Mouse (Mus musculus) liver, postnatal 0 days (tissue): ENCODE measurements around the gene Mpp2.

Experiments used
- CTCF ChIP-seq: sonication (generic); IDR thresholded peaks from 2 replicates; pipeline ENCODE4 v1.5.1; 2016; ENCODE audit warnings: antibody characterized with exemption, low read depth
- EP300 ChIP-seq: IDR thresholded peaks from 2 replicates; pipeline ENCODE4 v1.6.1; 2016; ENCODE audit warnings: antibody characterized with exemption, low read depth, mild to moderate bottlenecking

DNA sequence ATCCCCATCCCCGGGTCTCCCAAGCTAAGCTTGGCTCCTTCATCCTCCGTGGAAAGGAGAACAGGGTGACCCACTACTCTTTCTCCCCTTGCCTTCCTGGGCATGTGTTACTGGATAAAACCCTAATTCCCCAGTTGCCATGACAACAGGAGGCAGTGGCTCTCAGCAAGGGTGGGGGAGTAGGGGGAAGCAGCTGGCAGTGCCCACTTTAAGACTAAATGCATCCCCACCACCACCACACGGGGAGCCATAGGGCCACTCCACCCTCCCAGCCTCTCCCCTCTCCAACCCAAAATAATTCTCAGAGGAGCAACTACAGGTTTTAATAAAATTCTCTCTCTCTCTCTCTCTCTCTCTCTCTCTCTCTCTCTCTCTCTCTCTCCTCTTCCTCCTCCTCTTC lies 2.0 kb downstream of the Mpp2 start:
- TF ChIP-seq CTCF (peak; percentile 28; the same call in 1 of the 2 replicates), EP300 (no peak)
